Mouse (Mus musculus) adrenal gland, adult 2 months (tissue): ENCODE results near the gene Hoxc11. TPM values are rescaled to one million over a fixed set of nuclear protein-coding genes. Genes with fewer than 3 reads are reported as not detected.

ENCODE experiments used
- DNase-seq: peaks from one replicate; pipeline ENCODE4 v3.0.0; 2021
- polyA plus RNA-seq: library from polyadenylated mRNA; depleted of rRNA; stranded (reverse); fragments of >200 nt; gene quantifications from 2 replicates; pipeline ENCODE4 v1.2.3, GENCODE M21; 2012
- total RNA-seq, 2 experiments: library from RNA; stranded (reverse); gene quantifications; 2 replicates each; pipeline ENCODE4 v1.2.3; 2021

Gene Hoxc11
- total and polyA plus RNA-seq, 3 experiments: not detected

- DNase-seq: no peak
Measured at GRCm38 (mm10) chr15:102936279-102936972, 17.8 kb upstream of the Hoxc11 start, which contains the start of gene Hoxc12. Hoxc12 (plus strand) TSS chr15:102936757.

- DNase-seq: no peak
Measured at GRCm38 (mm10) chr15:102937036-102937666, 17.1 kb upstream of the Hoxc11 start.

- DNase-seq: no peak
Measured at GRCm38 (mm10) chr15:102939256-102940155, 14.7 kb upstream of the Hoxc11 start.

- peak; percentile 13 for DNase-seq
Measured at GRCm38 (mm10) chr15:102942739-102943467, 11.3 kb upstream of the Hoxc11 start.

- DNase-seq: no peak
Measured at GRCm38 (mm10) chr15:102943468-102943813, 10.8 kb upstream of the Hoxc11 start.

GRCm38 (mm10) chr15:102945185-102946077 lies 8.8 kb upstream of the Hoxc11 start:
- DNase-seq: no peak

GRCm38 (mm10) chr15:102947276-102947675 lies 7.0 kb upstream of the Hoxc11 start:
- no peak for DNase-seq

GRCm38 (mm10) chr15:102948842-102949241 lies 5.4 kb upstream of the Hoxc11 start:
- DNase-seq: no peak

GRCm38 (mm10) chr15:102949696-102950095 lies 4.5 kb upstream of the Hoxc11 start:
- no peak for DNase-seq

- DNase-seq: no peak
Measured at GRCm38 (mm10) chr15:102950877-102951276, 3.4 kb upstream of the Hoxc11 start.

- DNase-seq: no peak
Measured at GRCm38 (mm10) chr15:102953561-102953960, 666 bp upstream of the Hoxc11 start.

GRCm38 (mm10) chr15:102955007-102955382 lies 768 bp downstream of the Hoxc11 start:
- DNase-seq: no peak

- DNase-seq: no peak
Measured at GRCm38 (mm10) chr15:102955833-102956640, 1.8 kb downstream of the Hoxc11 start.

- no peak for DNase-seq
Measured at GRCm38 (mm10) chr15:102956906-102957305, 2.7 kb downstream of the Hoxc11 start.

GRCm38 (mm10) chr15:102959663-102960191 lies 5.5 kb downstream of the Hoxc11 start:
- DNase-seq: no peak

GRCm38 (mm10) chr15:102961728-102962127 lies 7.5 kb downstream of the Hoxc11 start:
- DNase-seq: no peak

GRCm38 (mm10) chr15:102962492-102962891 lies 8.3 kb downstream of the Hoxc11 start:
- DNase-seq: no peak

- no peak for DNase-seq
Measured at GRCm38 (mm10) chr15:102963259-102963658, 9.0 kb downstream of the Hoxc11 start.
